Mouse (Mus musculus): ENCODE results near the gene Chadl. TPM values are rescaled to one million over a fixed set of nuclear protein-coding genes. Genes with fewer than 3 reads are reported as not detected.
A peak's percentile ranks its signal among the peaks of the same experiment; 100 is the strongest.
"Not testable (repeated sequence)": the region's sequence is repeated elsewhere in the genome, so short reads cannot be mapped to it uniquely, and the experiment has no call there.

The Chadl gene
- 5.9 and 6.4 TPM in 2 replicates for polyA plus RNA-seq (2016; fragmentation: Nextera tagmentation; extraction: Ambion mirVana)

- Histone ChIP-seq H3K9me3 (no peaks in the 10 kb centered on the region), H3K27ac (no peak within 1 kb of the TSS), H3K4me3 (no peak within 1 kb of the TSS), H3K27me3 (replicated peaks) (peaks cover 46% of the 10 kb centered on the region), H3K9ac (no peak within 1 kb of the TSS), H3K36me3 (peaks cover 3% of the 10 kb centered on the region; the same call in 1 of the 2 replicates), H3K4me1 (peaks cover 25% of the 10 kb centered on the region), H3K4me2 (replicated peaks) (peak within 1 kb of the TSS; percentile 9)
- no peak for ATAC-seq (ENCODE audit: low FRiP score, low read depth)
- 64% methylated on average over 7 of the region's 7 CpGs for WGBS
These were observed at the start of gene Chadl for GRCm38 (mm10) chr15:81697175-81697574. TSS of gene Chadl (minus strand) at chr15:81697287.

DNA sequence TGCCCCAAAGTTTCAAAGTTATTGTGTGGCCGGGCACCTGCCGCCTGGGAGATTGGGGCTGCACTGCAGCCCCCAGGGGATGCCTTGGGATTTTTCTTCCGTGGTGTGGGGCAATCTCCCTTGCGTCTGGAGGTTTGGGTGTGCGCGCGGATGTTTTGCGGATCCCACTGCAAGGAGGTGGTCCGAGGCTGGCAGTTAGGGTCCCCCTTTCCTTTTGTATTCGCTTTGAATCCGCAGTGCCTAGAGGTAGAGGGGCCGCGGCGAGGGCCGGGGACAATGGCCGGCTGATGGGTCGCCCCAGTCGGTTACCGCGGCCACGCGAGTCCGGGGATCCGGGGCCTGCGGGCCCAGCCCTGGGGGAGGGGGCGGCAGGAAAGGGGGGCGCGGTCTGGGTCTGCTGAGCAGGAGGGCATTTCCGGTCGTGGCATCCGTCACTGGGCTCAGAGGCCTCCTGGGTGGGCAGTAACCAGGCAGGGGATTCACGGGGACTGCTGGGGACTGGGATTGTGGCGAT lies 48.6 kb upstream of the Chadl start:
- H3K9me3 ChIP-seq, result no peaks in the 10 kb centered on the region
- peak overlapping the region; percentile 98 for H3K9ac ChIP-seq
- H3K4me1 ChIP-seq, result peaks cover 23% of the 10 kb centered on the region
- H3K36me3 ChIP-seq, result no peaks in the 10 kb centered on the region
- H3K27ac ChIP-seq, result peak overlapping the region; percentile 82
- WGBS, result under 1% methylated on average over 33 of the region's 33 CpGs
- peak; percentile 91 for ATAC-seq (ENCODE audit: low FRiP score, low read depth)
- H3K27me3 ChIP-seq (replicated peaks), result no peaks in the 10 kb centered on the region
- H3K4me3 ChIP-seq, result peak overlapping the region; percentile 89
- H3K4me2 ChIP-seq (replicated peaks), result peak overlapping the region; percentile 87

DNA sequence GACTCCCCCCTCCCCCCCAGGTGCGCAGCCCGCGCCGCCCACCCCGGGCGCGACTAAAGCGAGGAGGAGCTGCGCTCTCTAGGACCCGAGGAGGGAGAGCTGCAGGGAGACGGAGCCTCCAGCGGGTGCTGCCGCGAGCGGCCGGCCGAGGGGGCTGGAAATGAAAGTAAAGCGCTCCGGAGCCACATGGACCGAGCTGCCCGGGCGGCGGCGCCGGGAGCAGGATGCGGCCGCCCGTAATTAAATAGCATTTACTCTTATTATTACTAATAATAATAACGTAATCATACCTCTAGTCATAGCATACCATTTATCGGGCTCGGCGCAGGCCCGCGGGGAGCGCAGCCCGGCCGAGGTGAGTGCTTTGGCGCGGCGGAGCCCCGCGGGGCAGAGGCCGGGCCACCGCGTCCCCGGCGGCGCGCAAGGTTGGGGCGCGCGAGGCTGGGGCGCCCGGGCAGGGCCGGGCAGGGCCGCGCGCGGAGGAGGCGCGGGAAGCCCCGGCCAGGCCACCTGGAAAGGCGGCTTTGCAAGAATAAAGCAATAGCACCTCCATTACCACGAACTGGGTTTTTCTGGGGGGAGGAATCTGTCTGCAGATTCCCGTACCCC lies 48.0 kb upstream of the Chadl start, which contains the start of the genes Zc3h7b and Rangap1:
Zc3h7b (plus strand) TSS at position 66 of the 609 bp plus-strand sequence.
Rangap1 (minus strand) TSS at position 539 of the 609 bp plus-strand sequence.
- under 1% methylated on average over 65 of the region's 65 CpGs for WGBS

GRCm38 (mm10) chr15:81742368-81742767 lies 45.3 kb upstream of the Chadl start:
- not testable (repeated sequence) for H3K36me3 ChIP-seq; H3K9me3 ChIP-seq; H3K4me3 ChIP-seq; H3K27me3 ChIP-seq (replicated peaks); H3K27ac ChIP-seq; H3K4me2 ChIP-seq (replicated peaks); ATAC-seq (ENCODE audit: low FRiP score, low read depth); H3K9ac ChIP-seq
- 39% methylated on average over 2 of the region's 2 CpGs for WGBS
- peaks cover 13% of the 10 kb centered on the region for H3K4me1 ChIP-seq

More for the DNA sequence above, 48.0 kb upstream of the Chadl start, which contains the start of the genes Zc3h7b and Rangap1:
- Histone ChIP-seq H3K36me3 (no peaks in the 10 kb centered on the region), H3K9me3 (no peaks in the 10 kb centered on the region), H3K4me2 (replicated peaks) (peak within 1 kb of the TSS; percentile 87), H3K27me3 (replicated peaks) (no peaks in the 10 kb centered on the region), H3K4me3 (peak within 1 kb of the TSS; percentile 89), H3K4me1 (peaks cover 20% of the 10 kb centered on the region), H3K9ac (peak within 1 kb of the TSS; percentile 98), H3K27ac (peak within 1 kb of the TSS; percentile 82)
- ATAC-seq (ENCODE audit: low FRiP score, low read depth), result peak; percentile 77

DNA sequence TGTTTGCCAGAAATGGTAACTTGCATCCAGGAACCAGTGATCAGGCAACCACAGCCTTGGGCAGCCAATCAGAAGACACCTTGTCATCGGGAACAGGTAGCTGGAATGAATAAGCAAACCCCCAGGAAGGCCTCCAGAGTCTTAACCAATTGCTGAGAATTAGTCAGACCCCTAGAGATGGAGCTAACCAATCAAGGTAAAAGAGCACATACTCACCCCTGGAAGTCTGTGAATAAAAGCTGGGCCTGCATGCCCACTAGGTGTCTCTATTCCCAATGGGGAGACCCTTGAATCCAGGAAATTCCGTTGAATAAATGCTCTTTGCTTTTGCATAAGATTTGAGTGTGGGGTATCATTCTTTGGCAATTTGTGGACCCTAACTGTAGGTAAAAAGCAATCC lies 42.8 kb upstream of the Chadl start:
- Histone ChIP-seq H3K27me3 (replicated peaks) (no peaks in the 10 kb centered on the region), H3K9ac (no peak overlapping the region), H3K9me3 (no peaks in the 10 kb centered on the region), H3K27ac (no peak overlapping the region), H3K4me1 (peaks cover 6% of the 10 kb centered on the region), H3K4me3 (no peak overlapping the region), H3K36me3 (no peaks in the 10 kb centered on the region), H3K4me2 (replicated peaks) (no peak overlapping the region)
- ATAC-seq (ENCODE audit: low FRiP score, low read depth), result no peak
- 10% methylated on average over 2 of the region's 2 CpGs for WGBS

DNA sequence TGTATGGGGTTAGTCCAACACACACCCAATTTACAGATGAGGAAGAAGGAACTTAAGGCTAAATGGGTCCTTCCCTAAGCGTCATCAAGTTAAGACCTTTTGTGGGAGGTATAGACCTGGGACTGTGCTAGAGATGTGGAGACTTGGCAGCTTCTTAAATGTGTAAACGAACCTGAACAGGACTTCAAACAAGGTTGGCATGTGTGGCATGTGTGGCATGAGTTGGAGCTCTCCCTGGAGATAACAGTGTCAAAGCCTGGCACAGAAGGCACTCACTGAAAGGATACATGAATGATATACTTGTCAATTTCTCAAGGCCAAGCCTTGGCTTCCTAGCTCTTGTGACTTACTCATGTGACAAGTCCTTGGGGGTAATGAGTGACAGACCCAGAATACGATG lies 42.2 kb upstream of the Chadl start:
- WGBS, result 81% methylated on average over 3 of the region's 3 CpGs
- Histone ChIP-seq H3K9ac (no peak overlapping the region), H3K4me2 (replicated peaks) (no peak overlapping the region), H3K4me3 (no peak overlapping the region), H3K36me3 (no peaks in the 10 kb centered on the region), H3K9me3 (no peaks in the 10 kb centered on the region), H3K27me3 (replicated peaks) (no peaks in the 10 kb centered on the region), H3K4me1 (peaks cover 2% of the 10 kb centered on the region), H3K27ac (no peak overlapping the region)
- no peak for ATAC-seq (ENCODE audit: low FRiP score, low read depth)

GRCm38 (mm10) chr15:81735075-81735474 lies 38.0 kb upstream of the Chadl start:
- Histone ChIP-seq H3K4me1 (no peaks in the 10 kb centered on the region), H3K36me3 (no peaks in the 10 kb centered on the region), H3K9ac (no peak overlapping the region), H3K4me3 (no peak overlapping the region), H3K27ac (no peak overlapping the region), H3K4me2 (replicated peaks) (no peak overlapping the region), H3K9me3 (no peaks in the 10 kb centered on the region), H3K27me3 (replicated peaks) (no peaks in the 10 kb centered on the region)
- 57% methylated on average over 3 of the region's 3 CpGs for WGBS
- no peak for ATAC-seq (ENCODE audit: low FRiP score, low read depth)

DNA sequence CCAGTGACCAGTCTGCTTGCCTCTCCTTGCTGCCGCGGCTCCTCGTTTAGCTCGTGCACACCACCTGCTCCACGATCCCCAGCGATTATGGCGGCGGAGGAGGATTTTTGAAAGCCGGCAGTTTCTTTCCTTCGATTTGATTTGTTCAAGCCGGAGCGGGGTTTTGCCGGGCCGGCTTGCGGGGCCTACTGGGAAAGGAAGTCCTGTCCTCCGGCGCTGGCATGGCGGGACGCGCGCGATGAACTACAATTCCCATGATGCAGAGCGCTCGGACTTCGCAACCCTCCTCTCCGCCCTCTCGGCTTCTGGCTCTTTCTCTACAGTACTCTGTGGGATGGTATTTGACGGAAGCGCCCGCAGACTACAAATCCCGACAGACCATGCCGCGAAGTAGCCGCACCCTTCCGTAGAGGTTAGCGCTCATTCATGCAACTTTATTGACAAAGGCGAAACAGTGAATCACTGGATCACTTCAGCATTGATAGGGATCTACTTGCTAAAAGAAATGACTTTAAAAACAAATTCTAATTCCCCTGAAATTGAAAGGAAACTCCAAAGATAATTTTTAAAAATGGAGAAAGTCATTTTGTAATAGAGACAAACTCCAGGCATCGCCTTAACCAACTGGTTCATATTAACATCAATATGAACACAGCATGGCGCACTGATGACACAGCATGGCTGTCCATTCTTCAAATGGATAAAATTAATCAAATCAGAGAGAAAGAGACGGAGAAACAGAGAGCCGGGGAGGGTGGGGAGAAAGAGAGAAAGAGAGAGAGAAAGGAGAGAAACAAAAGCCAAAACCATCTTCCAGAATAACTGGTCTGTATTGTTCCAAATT lies 32.9 kb upstream of the Chadl start:
- ATAC-seq (ENCODE audit: low FRiP score, low read depth), result peak; percentile 99
- H3K4me3 ChIP-seq, result peak overlapping the region; percentile 98
- whole genome bisulfite sequencing, result 5% methylated on average over 41 of the region's 41 CpGs
- H3K36me3 ChIP-seq, result peaks cover 9% of the 10 kb centered on the region; the same call in 1 of the 2 replicates
- H3K9me3 ChIP-seq, result no peaks in the 10 kb centered on the region
- peaks cover 17% of the 10 kb centered on the region for H3K4me1 ChIP-seq
- H3K27me3 ChIP-seq (replicated peaks), result no peaks in the 10 kb centered on the region
- peak overlapping the region; percentile 91 for H3K9ac ChIP-seq
- H3K4me2 ChIP-seq (replicated peaks), result peak overlapping the region; percentile 92
- 0 out of 2 replicates have a peak overlapping the region, but pooled peaks have one; percentile 23 for H3K27ac ChIP-seq

DNA sequence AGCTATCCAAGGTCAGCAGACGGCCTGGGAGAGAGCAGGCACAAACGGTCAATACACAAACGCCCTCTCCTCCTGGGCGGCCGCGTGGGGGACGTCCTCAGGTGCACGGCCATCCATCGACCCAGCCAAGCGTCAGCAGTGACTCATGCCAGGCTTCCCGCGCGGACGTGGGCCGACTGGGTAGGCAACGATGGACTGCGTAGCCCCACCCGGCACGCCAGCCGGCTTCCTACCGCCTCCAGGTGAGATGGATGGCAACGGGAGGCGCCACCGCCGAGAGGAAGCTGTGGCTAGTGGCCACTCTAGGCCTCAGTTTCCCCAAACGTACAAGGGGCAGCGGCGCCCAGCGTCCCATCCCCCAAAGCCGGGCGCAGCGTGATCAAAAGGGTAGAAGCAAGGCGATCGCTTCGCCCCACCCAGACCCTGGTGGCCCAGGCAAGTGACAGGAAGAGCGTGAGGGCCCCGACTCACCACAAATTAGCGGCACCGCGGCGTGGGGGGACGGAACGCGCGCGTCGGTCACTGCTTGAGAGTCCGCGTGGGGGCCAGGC lies 32.2 kb upstream of the Chadl start:
- Histone ChIP-seq H3K36me3 (peaks cover 13% of the 10 kb centered on the region), H3K4me1 (peaks cover 17% of the 10 kb centered on the region), H3K9me3 (no peaks in the 10 kb centered on the region), H3K4me2 (replicated peaks) (peak overlapping the region; percentile 92), H3K27ac (0 out of 2 replicates have a peak overlapping the region, but pooled peaks have one; percentile 23), H3K27me3 (replicated peaks) (no peaks in the 10 kb centered on the region), H3K4me3 (peak overlapping the region; percentile 98), H3K9ac (peak overlapping the region; percentile 91)
- ATAC-seq (ENCODE audit: low FRiP score, low read depth), result peak; percentile 65
- WGBS, result under 1% methylated on average over 49 of the region's 49 CpGs

- no peak for ATAC-seq (ENCODE audit: low FRiP score, low read depth)
- H3K27me3 ChIP-seq (replicated peaks), result no peaks in the 10 kb centered on the region
These were observed 28.9 kb upstream of the Chadl start for GRCm38 (mm10) chr15:81725965-81726364.

DNA sequence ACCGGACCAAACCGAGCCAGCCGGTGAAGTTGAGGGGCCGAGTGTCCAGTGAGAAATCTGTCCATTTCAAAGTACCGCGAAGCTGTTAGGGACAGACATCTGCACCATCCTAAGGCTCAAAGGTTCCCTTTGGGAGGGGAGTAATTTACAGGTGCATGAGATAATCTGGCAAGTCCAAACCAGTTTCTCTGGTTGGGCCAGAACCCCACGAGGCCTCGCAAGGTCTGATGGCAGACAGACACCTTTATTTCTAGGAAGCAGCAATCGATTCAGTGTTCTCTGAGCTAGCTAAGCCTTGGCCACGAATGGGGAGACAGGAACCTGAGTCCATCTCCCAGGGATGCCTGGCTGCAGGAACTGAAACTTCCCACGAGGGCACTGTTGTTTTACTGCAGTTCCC lies 26.6 kb upstream of the Chadl start:
- Histone ChIP-seq H3K9me3 (no peaks in the 10 kb centered on the region), H3K27me3 (replicated peaks) (no peaks in the 10 kb centered on the region), H3K9ac (no peak overlapping the region), H3K4me3 (no peak overlapping the region), H3K4me1 (peaks cover 17% of the 10 kb centered on the region), H3K36me3 (peaks cover 69% of the 10 kb centered on the region), H3K4me2 (replicated peaks) (no peak overlapping the region), H3K27ac (no peak overlapping the region)
- ATAC-seq (ENCODE audit: low FRiP score, low read depth), result no peak
- 93% methylated on average over 11 of the region's 11 CpGs for WGBS

More at GRCm38 (mm10) chr15:81725965-81726364, 28.9 kb upstream of the Chadl start:
- no peaks in the 10 kb centered on the region for H3K9me3 ChIP-seq
- no peak overlapping the region for H3K4me2 ChIP-seq (replicated peaks)
- H3K4me1 ChIP-seq, result peaks cover 17% of the 10 kb centered on the region
- WGBS, result 98% methylated on average over 8 of the region's 8 CpGs
- no peak overlapping the region for H3K27ac ChIP-seq
- H3K9ac ChIP-seq, result no peak overlapping the region
- H3K36me3 ChIP-seq, result peaks cover 46% of the 10 kb centered on the region
- H3K4me3 ChIP-seq, result no peak overlapping the region

GRCm38 (mm10) chr15:81722361-81722760 lies 25.3 kb upstream of the Chadl start:
- H3K9me3 ChIP-seq, result no peaks in the 10 kb centered on the region
- 0 out of 2 replicates have a peak, but pooled peaks cover 9% of the 10 kb centered on the region for H3K4me1 ChIP-seq
- H3K27ac ChIP-seq, result no peak overlapping the region
- 90% methylated on average over 5 of the region's 5 CpGs for WGBS
- no peak overlapping the region for H3K4me2 ChIP-seq (replicated peaks)
- H3K36me3 ChIP-seq, result peaks cover 82% of the 10 kb centered on the region
- H3K27me3 ChIP-seq (replicated peaks), result no peaks in the 10 kb centered on the region
- ATAC-seq (ENCODE audit: low FRiP score, low read depth), result no peak
- H3K4me3 ChIP-seq, result no peak overlapping the region
- no peak overlapping the region for H3K9ac ChIP-seq

Data from neural tube, embryonic 12.5 days (tissue).